Mouse (Mus musculus): ENCODE data around the gene Fam71e2.

The Fam71e2 gene

DNA sequence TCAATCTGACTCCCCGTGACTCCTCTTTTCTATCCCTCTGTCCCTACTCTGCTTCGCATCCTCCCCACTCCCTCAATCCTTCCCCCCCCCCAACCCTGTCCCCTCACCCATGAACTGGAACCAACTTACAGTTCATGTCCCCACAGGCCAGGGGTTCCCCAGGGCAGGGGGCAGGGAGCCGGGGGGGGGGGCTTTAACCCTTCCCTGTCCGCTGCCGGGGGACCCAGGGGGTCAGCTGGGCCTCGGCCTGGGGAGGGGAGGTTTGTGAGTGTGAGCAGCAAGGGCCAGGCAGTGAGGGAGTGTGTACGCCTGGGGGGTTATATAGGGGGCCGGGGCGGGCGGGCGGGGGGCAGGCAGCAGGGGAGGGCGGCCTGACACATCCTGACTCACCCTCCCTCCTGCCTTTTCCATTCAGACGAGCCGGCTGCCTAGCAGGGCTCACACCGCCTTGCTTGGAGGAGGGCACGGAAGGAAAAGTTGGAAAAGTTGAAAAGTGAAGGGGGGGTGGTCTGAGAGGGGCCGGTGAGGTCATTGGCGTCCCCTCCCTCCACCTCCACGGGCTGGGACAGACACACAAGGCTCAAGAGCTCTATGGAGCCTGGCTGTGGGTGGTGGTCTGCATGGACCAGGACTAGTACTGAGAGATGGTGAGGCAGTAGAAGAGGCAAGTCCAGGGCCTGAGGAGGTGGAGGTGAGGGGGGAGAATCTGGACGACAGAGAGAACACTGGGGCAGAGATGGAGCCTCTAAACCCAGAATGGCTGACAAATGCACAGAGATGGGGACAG is 6.9 kb upstream of the Fam71e2 start:
- DNase-seq: no peak

DNA sequence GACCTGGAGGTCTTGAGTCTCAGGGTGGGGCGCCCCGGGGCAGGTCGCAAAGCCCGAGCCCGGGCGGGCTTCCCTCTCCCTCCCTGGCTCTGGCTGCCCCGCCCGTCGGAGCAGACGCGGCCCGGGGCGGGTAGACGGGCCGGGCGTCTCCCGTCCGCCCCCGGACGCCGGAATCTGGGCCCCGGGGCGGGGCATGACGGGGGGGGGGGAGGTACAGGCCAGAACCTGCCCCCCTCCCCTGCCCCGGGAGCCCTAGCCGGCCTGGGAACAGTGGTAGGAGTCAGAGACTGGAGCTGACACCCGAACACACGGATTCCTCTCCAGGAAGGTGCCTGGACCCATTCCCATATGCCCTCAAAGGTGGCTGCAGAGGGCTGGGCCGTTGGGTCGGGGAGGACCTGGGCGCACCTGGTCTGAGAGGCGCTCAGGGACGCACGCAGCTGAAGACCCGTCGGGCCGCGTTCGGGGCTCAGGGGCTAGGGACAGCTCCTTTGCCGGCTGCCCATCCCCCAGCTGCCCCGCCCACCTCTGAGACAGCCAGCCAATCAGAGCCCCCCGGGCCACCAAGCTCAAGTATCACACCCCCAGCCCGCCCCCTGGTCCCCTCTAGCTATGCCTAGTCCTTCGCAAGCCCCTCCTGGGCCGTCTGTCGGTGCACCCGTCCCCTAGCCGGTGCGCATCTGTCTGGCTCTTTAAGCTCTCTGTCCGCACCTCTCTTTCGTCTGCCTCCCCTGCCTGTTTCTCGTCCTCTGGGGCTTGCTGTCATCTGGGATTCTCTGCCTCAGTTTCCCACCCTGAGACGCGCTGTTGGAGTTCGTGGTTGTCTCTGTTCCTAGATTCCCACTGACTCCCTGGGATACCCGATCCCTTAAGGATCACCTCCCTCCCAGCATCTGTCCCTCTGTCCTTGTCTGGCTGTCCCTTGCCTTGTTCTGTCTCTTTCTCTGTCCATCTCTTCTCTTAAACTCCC is 6.0 kb upstream of the Fam71e2 start:
- no peak for DNase-seq

DNA sequence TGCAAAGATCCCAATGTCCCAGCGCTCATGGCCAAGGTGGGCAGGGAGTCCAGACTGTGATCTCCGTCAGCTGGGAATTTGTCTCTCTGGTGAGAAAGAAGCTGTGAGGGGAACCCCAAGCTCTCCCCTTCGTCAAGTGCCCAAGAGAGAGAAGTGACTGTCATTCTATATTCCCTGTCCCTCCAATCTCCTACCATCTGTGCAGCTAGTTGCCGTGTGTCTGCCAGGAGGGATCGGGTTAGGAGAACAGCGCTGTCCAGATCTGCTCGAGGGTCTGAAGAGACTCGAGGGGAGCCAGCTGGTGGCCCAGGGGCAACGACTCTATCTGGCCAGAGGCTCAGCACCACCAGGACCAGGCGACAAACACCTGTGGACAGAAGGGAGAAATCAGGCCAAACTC is 5.0 kb upstream of the Fam71e2 start:
- DNase-seq: no peak

GRCm38 (mm10) chr7:4764946-4765710 is 6.0 kb downstream of the Fam71e2 start:
- no peak for DNase-seq

DNA sequence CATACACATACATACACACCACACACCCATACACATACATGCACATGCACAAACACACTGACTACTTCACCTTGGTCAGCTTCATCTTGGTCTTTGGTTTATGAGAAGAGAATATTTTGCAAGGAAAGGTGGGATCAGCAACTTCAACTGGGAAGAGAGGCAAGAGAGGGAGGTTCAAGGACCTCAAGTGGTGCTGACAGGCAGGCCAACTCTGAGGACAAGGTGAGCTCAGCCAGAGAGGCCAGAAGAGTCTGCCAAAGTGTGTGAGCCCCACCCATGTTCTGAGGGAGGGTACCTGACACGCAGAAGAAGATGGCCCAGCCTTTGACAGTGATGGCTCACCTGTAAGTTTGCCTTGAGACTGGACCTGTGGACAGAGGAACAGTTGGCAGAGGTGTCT is 11.4 kb downstream of the Fam71e2 start:
- DNase-seq: no peak

DNA sequence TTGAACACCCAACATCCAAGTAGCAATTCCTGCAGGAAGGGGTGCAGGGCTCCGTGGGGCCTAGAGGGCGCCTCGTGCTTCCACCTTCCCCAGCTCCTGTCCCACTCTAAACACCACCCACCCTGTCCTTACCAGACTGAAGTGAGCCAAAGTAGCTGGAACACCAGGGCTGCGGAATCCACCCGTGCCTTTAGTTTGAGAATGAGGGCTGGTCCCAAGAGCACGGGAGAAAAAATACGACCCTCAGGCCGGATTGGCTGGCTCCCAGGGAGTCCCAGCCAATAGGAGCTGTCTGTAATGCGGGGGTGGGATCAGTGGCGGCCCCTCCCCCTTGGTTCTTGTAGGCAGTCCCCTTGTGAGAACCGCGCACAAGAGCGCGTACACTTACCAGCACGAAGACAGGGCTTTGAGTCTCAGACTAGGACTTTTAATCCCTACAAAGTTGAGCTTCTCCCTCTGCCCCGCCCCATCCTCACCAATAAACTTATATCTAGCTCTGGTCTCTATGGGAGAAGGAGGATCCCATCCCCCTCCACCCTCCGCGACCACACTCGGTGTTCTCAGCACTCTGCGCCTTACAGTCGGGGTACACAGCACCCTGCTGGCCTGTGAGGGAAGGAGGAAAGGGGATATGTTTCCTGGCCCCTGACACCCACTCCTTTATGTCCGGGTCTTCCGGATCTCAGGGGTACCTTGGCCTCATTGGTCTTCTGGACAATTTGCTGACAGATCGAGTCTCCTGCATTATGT is 18.1 kb downstream of the Fam71e2 start, which contains the start of gene Cox6b2:
Cox6b2 (minus strand) TSS at position 274 of the 750 bp plus-strand sequence.
- peak; percentile 35 for DNase-seq

DNA sequence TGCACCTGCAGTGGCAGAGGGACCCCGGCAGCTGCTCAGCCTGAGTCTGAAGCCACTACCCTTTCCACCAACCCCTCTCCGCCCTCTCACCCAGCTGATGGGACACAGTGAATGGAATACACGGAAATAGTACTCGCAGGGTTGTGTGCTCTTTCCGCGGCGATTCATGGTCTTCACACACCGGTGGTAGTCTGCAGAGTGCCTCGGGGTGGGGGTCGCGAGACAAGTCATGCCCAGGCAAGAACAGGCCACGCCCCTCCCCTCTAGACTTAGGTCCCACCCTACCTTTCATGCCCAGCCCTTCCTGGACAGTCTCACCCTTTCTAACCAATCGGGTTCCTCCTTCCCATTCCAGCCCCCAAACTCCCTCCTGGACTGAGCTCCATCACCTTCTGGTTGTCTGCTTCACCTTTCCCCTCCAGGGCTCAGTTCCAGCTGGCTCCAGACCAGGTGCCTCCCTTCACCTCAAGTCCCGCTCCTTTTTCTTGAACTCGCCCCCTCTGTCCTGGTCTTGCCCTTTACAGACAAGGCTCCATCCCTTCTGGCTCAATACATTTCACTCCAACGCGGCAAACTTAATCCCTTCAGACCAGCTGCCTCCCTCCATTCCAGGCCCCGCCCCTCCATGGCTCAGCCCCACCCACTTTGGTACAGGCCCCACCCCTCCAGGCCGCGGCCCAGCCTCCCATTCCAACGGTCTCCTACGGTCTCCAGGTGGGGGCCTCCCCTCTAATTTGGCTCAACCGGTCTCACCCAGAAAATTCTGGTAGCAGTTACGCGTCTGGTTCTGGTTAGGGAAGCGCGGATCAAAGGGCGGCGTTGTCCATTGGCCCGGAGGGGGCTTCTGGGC is 18.9 kb downstream of the Fam71e2 start:
- DNase-seq: peak; percentile 16

DNA sequence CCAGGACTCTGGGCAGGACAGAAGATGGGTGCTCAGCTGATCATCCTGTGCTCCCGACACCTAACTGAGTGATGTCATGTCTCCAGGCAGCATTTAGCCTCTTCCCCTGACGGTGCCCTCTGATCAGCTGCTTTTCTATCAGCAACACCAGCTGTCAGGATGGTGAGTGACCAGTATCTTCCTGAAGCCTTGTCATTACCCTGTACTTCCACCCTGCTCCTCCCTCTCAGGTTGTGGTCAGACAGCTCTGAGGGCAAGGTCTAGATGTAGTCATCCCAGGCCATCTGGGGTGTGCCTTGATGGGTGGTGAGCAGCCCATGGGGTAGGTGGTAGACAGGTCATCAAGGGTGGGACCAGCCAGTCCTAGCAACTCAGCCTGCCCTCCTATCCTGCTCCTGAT is 21.9 kb downstream of the Fam71e2 start:
- no peak for DNase-seq

GRCm38 (mm10) chr7:4748321-4748720 is 22.8 kb downstream of the Fam71e2 start:
- no peak for DNase-seq

- DNase-seq: no peak
Observed at GRCm38 (mm10) chr7:4747156-4747899, 23.8 kb downstream of the Fam71e2 start.

DNA sequence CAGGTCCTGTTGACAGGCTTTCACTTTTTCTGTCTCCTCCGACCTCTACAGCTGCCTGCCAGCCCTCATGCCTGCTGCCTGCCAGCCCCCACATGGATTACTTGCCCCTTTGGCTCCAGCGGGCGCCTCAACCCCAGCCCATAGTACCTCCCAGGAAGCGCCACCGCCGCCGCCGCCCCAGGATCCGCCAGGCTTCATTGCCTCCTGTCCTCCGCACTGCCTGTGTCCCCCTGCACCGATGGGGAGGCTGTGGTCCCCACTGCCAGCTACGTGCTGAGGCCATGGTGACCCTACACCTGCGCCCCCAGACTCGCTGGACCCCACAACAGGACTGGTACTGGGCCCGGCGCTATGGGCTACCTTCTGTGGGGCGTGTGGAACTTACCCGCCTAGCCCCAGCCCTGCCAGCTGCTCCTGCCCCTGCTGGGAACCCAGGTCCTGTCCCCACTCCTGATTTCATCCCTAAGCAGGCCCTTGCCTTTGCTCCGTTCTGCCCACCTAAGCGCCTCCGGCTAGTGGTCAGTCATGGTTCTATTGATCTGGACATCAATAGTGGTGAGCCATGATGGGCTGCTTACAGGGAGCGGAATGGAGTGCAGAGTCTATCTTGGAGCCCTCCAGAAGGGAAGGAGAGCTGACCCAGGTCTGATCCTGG is 24.6 kb downstream of the Fam71e2 start:
- no peak for DNase-seq

- no peak for DNase-seq
Observed at GRCm38 (mm10) chr7:4744886-4745285, 26.2 kb downstream of the Fam71e2 start.

- no peak for DNase-seq
Observed at GRCm38 (mm10) chr7:4743354-4743753, 27.7 kb downstream of the Fam71e2 start.

- peak; percentile 52 for DNase-seq
Observed at GRCm38 (mm10) chr7:4742482-4742819, 28.7 kb downstream of the Fam71e2 start.

DNA sequence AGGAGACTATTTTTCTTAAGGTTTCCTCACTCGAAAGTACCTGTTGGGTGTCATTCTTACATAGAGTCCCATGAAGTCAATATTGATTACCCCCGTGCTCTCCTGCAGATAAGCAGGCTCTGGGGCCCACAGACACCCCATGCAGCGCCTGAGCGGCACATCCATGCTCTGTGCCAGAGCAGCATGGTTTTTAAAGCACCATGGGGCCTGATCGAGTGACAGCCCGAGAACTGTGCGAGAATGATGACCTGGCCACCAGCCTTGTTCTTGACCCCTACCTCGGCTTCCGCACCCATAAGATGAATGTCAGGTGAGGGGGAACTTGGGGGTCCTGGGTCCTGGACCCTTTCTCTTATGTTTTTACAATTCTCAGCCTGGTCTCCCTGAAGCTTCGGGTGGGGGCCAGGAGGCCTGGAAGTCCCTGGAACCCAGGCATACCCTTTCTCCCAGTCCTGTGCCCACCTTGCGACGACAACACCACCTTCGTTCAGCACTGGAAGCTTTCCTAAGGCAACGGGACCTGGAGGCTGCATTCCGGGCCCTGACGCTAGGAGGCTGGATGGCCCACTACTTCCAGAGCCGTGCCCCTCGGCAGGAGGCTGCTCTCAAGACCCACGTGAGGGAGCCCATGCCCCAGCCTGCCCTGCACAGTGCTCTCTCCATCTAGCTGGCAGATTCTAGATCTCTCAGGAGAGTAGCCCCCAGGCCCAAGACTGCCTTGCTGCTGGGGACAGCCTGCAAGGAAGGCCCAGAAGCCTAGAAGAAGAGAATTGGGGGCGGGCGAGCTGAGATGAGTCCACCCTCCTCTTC is 29.2 kb downstream of the Fam71e2 start:
- peak; percentile 57 for DNase-seq

GRCm38 (mm10) chr7:4741151-4741550 is 30.0 kb downstream of the Fam71e2 start:
- peak; percentile 86 for DNase-seq

DNA sequence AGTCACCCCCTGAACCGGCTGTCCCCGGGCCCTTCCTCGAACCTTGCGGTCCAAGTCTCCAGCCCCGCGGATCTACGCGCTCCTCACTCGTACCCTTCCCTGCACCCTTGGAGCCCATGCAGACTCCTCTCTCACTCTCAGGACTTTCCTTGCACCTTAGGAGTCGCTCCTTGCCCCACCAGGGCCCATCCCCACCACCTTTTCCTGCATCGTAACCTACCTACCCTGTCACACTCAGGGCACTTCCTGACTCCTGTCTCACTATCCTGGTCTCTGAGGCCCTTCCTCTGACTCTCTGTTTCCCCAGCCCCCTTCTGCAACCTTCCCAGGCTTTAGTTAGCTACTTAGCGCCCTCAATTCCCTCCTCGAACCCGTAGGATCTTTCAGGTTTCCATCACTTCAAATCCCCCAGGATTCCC is 30.8 kb downstream of the Fam71e2 start:
- DNase-seq: peak; percentile 72

DNA sequence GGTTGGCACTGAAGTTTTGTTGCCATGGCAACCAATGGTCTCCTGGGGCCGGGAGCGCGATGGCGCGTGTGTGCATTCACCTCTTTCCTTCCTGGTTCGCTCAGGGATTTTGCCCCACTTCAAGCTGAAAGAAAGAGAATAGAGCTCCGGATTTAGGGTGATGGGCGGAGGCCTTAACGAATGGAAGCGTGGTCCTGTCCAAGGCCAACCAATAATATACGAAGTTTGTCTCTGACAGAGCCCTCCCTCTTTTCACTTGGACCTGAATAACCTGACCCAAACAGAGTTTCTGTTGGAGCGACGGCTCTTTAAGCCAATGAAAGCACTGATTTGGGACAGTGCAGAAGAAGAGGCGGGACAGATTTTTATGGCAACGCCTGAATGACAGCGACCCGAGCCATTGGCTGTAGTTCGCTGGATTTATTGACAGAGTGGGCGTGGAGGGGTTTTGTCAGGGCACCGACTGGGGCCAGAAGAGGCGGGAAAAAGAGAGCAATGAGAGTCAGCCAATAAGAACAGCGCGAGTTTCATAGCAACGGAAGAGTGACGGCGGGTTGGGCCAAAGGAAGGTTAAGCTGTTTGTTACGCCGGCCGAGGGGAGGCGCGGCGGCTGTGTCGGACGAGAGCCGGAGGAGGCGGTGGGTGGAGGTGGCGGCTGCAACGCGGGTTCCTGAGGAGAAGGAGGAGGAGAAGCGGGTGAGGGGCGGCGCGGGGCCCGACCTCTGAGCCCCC is 31.4 kb downstream of the Fam71e2 start, which contains the start of gene Kmt5c:
Kmt5c (plus strand) TSS at position 572 of the 732 bp plus-strand sequence.
- DNase-seq: peak; percentile 100

All from cerebellum, adult 9-10 months (tissue).